Mouse (Mus musculus): ENCODE data around the gene Uqcr11.

GRCm38 (mm10) chr10:80398174-80398535 is 8.5 kb downstream of the Uqcr11 start:
- TF ChIP-seq EP300 (optimal IDR thresholded peaks at IDR 0.05): no peak
- no peak for TF ChIP-seq CTCF (IDR thresholded peaks at IDR 0.05; ENCODE audit: low read depth)
